Mouse (Mus musculus) lung, postnatal 4 days (tissue): Measurements from ENCODE around the gene Mab21l1.

Source experiments
- DNase-seq, 2 experiments: peaks; one replicate each; pipeline ENCODE4 v3.0.0; 2021

The Mab21l1 gene

DNA sequence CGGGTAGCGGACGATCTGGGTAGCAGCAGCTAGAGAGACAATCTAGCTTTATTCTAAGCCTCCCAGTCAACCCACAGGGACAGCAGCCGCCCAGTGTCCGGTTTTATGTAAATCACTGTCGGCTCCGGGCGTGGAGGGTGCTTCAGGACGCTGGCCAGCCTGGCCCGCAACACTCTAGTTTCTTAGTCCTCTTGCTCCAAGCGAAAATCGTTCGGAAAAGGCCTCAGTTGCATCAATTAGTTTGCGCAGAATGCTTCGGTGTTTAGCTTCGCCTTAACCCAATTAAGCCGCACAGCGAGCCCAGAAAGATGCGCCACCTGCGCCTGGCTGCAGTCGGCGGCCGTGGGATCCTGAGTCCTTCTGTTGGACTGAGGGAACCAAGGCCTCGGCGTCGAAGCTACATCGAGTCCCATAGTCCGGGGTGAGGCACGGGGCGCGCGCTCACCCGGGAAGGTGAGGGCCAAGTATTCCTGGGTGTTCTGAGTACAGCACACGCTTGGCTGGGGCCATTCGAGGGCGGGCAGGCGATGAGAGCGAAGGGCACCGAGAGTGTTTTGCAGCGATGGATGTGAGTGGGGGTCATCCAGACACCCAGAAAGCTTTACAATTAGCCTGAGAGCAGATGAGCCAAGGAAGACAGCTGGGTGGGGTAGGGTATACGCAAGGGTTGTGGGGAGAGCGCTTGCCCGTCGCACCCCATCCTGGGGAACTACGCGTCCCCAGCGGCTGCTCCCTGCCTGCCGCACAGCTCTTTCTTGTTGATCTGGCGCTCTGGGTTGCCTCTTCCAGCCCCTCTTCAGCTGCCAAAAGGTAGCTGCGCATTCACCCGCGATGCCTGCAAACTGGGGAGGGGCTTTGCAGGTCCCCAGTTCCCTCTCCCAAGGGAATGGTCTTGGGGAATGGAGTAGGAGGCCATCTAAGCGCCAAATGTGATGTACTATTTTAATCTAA, 1.9 kb upstream of the Mab21l1 start:
- peak; percentile 10 to 32 for DNase-seq

DNA sequence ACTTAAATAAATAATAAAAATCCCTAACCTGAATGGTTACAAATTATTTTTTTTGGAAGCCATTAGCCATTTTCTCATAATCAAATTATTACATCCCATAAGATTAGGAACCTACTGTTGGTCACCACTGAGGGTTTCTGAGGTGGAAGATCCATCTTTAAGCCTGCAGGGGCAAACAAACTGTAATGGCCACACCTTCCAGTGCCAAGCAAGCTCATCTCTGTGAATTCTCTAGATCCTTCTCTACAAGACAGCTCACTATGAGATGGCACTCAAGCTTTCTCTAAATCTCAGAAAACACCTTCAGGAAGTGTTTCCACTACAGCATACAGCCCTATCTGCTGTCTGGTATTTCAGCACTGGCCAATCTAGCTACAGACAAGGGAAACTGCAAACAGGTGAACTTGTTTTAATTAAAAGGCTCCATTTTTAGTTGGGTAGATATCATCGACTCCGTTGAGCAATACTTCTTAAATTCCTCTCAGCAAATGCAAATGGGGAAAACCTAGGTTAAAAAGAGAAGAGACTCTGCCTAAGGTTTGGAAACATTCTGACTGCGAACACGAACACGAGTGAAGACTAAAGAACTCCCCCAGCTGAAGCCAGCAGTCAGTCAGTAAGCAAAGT, 768 bp upstream of the Mab21l1 start:
- no peak for DNase-seq

DNA sequence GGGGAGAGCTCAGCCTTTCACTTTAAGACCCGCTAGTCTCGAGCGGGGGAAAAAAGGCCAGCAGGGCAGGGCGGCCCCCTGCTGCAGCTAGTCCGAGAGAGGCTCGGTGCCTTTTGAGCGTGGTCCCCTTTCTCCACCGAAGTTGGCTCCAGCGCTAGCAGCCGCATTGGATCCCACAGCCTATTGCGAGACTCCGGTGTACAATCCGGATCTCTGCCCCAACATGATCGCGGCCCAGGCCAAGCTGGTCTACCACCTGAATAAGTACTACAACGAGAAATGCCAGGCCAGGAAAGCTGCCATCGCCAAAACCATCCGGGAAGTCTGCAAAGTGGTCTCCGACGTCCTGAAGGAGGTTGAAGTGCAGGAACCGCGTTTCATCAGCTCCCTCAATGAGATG, 461 bp downstream of the Mab21l1 start:
- DNase-seq = peak; percentile 27 to 29

DNA sequence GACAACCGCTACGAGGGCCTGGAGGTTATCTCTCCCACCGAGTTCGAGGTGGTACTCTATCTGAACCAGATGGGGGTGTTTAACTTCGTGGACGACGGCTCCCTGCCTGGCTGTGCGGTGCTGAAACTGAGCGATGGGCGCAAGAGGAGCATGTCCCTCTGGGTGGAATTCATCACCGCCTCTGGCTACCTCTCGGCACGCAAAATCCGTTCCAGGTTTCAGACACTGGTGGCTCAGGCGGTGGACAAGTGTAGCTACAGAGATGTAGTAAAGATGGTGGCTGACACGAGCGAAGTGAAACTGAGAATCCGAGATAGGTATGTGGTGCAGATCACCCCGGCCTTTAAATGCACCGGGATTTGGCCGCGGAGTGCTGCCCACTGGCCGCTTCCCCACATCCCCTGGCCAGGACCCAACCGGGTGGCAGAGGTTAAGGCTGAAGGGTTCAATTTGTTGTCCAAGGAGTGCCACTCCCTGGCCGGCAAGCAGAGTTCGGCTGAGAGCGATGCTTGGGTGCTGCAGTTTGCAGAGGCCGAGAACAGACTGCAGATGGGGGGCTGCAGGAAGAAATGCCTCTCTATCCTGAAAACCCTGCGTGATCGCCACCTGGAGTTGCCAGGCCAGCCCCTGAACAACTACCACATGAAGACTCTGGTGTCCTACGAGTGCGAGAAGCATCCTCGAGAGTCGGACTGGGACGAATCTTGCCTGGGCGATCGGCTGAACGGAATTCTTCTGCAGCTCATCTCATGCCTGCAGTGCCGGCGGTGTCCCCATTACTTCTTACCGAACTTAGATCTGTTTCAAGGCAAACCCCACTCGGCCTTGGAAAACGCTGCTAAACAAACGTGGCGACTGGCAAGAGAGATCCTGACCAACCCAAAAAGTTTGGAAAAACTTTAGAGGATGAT, 1.1 kb downstream of the Mab21l1 start:
- peak; percentile 12 to 30 for DNase-seq

DNA sequence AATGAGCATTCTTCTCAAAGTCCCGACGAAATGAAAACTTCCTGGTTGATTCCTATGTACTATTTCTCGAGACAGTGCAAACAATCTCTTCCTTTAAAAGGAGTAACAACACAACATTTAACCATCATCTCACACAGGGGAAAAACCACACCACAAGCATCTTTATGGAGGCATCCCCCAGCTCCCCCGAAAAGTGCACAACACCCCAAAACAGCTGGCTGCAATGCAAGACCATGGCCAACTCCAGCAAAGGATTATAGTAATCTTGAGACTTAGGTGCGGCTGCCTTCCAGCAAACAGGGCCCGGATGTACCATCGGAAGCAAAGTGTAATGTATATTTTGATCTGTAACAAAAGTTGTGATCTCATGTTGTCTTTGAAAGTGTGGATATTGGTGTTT, 1.8 kb downstream of the Mab21l1 start:
- DNase-seq = no peak

DNA sequence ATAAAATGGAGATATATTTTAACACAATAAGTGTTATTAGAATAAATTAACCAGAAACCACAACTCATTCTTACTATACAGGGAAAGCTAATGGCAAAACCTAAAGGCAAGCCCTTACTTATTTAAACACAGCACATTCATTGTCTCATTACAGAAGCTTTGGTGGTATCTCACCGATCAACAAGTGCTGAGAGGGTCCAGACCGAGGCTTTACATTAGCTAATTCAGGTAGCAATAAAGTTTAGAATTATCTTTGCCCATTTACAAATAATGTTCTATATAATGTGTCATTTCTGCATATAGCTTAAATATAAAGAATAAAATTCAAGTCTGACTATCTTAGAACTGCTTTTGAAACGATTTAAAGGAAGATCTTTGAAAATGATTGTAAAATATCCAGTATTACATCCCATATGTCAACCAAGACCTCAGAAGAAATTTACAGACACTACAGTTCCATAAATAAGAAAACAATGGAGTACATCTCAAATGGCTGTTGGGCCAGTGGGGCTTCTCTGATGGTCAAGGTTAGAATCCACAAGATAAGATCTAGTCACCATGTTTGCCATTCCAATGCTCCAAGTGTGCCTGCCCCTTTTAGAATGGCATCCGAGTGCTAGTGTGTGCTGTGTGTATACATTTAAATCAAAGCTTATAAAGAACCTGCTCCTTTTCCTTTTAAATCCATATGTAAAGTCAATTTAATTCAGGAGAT, 3.1 kb downstream of the Mab21l1 start:
- DNase-seq = no peak

DNA sequence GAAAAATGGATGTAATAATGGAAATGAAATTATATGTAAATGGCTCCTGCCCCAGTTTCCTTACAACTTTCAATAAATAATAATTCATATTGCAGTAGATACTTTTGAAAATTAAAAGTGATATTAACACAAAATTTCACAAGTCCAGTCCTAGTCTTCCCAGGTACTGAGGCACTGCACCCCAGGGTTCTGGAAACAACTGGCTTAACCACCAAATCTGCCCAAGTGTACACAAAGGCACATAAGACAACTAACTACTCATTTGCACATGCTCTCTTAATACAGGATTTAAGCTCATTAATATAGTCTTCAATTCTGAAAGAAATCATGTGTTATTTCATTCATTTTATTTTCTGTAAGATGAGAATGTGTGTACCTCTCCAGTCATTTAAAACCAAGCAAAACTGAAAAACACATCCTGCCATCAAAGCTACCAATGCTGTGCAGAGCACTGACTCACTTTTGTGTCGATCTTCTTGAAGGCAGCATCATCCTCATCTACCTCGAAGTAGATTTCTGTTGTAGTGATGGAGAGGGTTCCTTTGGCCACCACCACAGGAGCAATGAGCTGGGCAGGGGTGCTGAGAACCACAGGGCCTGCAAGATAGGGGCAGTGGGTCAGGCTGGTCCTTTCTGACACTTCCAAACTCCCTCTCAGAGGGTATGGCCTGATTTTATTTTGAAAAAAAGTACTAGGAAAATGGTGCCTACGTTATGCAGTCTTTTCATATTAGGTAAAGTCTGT, 3.8 kb downstream of the Mab21l1 start:
- no peak for DNase-seq

DNA sequence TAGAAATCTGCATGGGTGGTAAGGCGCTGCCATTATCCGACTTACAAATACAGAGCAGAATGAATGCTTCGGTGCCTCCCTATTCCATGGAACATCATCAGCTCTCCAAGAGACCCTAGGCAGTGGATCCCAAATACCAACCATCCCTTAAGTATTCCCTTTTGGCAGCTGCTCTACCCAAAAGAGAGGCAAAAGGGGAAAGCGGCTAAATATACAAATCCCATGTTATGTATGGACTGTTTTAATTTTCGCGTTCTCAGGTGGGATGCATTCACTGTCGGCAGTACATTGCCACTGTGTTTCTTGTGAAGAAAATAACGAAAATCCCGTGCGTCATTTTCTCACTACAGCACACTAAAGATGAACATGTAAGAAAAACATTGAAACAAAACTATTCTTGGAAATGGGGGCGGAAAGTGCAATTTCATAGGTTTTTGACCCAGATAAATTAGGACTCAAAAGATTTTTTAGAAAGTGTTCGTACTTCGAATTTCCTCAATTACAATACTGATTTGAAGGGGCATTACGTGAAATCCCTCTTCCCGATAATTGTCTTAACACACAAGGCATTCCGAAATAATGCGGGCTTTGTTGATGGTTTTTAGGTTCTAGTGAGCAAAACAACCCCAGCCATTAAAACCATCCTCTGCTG, 4.7 kb downstream of the Mab21l1 start:
- no peak for DNase-seq

DNA sequence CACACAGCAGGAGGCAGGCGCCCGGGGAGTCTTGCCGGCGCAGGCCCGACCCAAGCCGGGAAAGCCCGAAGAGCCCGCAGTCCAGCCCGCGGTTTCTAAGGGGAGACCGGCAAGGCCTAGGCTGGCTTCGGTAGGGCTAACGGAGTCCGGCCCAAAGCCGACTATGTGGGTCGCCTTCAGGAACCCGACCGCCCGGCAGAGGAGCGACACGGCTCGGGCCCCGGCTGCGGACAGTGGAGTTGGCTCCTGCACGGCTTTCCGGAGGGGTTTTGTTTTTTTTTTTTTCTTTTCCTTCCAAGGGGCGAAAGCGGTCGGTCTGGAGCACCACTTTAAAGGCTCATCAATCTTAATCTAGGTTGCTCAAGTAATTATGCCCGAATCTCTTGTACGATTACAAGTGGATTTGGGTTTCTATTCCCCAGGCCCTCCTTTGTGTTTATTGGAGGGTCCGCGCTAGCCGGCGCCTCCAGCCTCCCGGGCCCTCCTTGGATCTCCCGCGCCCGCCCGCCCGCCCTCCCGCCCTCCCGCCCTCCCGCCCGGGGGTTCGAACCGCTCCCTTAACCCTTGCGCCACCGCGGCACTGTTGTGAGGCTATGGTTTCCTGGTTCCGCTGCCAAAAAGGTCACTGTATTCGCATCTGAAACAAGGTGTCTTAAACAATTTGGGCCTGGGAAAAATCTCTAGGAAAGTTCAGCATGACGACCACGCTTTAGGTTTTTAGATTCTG, 5.3 kb downstream of the Mab21l1 start:
- DNase-seq = peak; percentile 44 to 64

DNA sequence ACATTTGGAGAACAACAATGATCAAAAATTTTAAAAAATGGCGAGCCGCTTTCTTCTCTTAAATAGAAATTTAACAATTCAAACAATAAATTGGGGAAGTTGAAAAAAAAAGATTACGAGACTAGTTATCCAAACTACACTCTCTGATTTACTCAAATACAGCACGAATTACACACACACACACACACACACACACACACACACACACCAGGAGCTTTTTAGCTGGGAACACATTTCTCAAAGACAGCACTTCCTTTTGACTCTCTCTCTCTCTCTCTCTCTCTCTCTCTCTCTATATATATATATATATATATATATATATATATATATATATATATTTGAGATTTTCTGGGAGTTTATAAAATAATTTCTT, 5.9 kb downstream of the Mab21l1 start:
- DNase-seq = no peak

DNA sequence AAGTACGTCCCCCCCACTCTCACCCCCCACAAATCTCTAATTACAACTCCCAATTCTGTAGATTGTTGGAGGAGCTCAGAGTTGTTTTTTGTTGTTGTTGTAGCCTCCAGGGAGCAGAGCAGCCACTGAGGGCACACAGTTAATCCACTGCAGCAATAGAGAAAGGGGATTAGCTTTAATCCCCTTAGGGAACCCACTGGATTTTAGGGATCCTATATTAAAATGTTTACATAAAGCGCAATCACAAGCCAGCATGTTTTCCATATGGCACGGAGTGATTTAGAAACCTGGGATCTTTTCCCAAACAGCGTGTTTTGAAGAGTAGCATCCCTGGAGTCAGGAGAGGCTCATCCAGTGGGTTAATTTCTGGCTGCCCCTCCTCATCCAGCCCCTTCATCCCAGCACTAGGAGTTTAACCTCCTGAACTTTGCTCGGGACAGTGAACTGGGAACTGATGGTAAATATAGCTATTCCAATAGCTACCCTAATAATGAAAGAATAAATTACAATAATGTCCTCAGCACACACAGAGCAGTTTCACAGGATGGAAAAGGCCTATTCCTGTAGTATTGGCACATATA, 6.4 kb downstream of the Mab21l1 start:
- no peak for DNase-seq

DNA sequence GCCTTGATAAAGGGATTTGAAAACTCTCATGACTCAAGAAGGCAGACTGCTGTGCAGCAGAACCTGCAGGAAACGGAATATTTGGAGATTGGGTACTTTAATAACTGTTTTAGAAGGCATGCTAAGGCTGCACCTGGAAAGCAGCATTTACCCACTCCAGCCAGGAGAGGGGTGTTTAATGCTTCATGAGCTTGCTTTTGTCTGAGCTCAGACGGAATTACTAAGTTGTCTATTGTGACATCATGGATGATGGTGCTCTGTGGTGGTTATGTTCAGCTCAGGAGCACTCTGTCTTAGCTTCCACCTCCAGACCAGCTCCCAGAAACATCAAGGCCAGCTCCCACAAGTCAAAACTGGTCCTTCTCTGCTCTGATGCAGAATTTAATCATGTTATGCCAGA, 7.5 kb downstream of the Mab21l1 start:
- DNase-seq = no peak

DNA sequence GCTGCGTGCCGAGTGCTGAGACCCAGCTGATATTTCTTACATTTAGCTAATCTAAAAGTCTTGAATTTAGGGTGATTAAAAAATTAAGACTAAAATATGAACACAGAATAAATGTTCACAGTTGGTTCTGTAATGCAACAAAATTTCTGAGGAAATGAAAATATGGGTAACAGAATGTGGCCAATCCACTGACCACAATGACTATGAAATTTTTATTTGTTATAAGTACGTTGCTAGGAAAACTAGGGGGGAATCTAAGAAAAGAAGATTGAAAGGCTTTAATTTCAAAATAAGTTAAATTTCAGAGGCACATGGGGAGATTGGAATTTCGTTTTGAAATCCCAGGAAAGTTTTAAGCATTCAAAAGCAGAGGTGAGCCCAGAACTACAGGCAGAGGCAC, 8.3 kb downstream of the Mab21l1 start:
- no peak for DNase-seq

DNA sequence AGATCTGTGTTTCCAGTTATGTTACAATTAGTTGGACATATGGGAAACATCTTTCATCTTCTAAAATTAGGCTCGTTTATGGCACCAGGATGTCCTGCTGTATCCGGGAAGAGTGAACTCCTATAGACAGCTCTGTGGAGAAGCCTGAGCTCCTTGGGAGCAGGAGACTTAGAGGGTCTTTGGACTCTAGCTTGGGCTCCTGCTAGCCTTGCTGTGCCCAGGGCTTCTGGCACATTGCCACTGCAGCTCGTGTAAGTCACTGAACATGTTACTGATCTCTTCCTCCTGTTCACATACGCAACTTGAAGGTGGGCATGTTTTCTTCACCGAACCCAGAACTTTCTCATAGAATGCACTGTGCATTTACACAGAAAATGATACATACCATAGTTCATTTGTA, 9.9 kb downstream of the Mab21l1 start:
- no peak for DNase-seq

DNA sequence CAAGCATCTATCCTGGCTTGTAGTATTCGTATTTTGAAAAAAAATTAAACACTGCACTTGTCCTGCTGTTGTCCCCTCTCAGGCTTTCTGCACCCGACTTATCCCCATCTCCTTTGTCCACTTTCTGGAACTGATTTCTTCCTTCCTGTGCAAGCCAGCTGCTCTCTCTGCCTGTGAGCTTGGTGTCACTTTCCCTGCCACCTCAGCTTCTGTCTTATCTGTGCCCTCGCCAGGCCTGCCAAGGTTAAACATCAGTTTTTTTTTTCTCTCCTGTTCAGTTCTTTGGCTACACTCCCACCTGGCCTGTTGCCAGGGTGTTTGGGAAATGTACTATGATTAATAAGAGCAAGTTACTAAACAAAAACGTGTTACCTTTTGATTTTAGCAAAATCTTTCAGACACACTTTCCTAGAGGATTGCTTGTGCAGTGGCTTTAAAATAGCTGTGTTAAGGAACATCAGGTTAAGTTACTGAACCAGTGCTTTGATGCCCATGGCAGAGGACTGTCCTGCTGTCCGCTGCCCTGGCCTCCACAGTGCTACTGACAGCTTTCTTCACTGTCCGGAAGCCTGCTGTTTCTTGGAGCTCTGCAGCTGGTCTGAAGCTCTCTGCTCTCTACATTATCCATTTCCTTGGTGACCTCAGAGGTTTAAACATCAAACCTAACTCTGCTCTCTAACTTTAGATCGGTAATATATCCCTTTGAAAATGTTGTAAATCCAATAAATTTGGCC, 11.7 kb downstream of the Mab21l1 start:
- DNase-seq = peak; percentile 48 to 54

DNA sequence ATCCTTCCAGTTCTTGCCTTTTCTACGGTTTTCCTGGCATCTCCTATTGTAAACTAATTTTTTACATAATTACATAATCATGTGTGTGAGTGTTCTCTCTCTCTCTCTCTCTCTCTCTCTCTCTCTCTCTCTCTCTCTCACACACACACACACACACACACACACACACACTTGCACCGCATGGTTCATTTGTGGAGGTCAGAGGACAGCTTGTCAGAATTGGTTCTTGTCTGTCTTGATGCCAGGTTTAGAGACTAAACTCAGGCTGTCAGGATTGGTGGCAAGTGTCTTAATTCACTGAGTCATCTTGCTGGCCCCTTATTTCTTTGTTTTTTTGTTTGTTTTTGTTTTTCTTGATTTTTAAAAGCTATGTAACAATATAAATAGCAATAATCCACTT, 12.5 kb downstream of the Mab21l1 start:
- no peak for DNase-seq

DNA sequence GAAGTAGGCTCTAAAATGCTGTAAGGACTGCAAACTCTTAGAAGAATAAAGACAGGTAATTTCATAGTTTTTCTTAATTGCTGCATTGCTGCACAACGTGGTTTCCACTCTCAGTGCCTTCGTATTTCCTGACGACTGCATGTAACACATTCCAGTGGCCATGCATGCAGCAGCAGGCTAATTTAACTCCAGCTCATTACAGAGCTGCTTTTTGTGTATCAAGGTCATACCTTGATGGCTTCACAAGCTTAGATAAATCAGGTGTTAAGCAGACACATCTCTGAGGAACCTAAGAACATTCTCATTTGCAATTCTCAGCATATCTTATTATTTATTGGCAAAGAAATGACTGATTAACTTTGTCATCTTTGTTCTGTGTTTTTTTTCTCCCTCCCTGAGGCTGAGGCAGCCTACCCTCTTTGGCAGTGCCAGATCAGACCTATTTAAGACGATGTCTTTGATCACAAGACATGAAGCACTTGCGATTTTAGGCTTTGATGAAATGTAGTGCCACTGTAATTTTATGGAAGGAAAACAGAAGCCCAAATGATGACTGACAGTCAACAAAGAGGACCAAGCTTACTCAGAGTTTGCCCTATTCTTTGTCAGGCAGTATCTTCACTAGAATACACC, 32.8 kb downstream of the Mab21l1 start:
- no peak for DNase-seq

DNA sequence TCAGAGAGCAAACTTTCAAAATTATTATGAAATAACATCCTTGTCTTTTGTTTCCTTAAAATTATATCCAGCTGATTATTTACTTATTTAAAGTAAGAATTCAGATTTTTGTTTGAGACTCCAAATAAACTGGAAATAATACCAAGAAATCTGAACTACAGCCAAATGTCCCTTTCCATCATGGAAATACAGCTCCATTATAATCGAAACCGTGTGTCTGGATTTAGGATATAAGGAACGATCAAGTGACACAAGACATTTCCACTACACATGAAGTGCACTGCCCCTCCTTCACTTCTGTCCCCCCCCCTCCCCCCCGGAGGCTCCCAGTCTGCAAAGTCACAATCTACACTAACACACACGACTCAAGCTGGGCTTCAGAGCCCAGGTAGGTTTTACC, 33.8 kb downstream of the Mab21l1 start:
- no peak for DNase-seq
